In the genomic region with DNA sequence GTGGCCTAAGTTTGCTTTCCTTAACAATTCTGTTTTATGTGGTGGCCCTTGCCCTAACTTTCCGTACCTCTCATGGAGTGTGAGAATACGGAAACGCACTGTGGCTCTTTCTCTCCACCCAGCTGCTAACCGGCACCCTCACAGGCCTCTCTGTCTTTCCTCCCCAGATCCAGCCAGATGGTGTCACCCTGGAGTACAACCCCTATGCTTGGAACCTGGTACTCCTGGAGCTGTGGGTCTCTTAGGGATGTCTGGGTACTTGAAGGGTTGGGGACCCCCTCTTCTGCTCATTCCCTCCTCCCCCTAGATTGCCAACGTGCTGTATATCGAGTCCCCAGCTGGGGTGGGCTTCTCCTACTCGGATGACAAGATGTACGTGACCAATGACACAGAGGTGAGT, we compare ENCODE assay signal across 8 mouse cellular contexts. TPM values are rescaled to one million over a fixed set of nuclear protein-coding genes. Genes with fewer than 3 reads are reported as not detected.
A peak's percentile ranks its signal among the peaks of the same experiment; 100 is the strongest.
DNase-seq lines count a peak whose midpoint lies in the region; ATAC-seq and TF ChIP-seq lines count a peak whose summit lies in the region.

No protein-coding gene starts in this region.

- H3K9me3 ChIP-seq in neural tube, embryonic 11.5 days (ENCODE audit: control insufficient read depth, low read length) = no peaks in the 10 kb centered on the region
- no peaks in the 10 kb centered on the region for H3K9me3 ChIP-seq in megakaryocyte, embryonic 14.5 days

- TF ChIP-seq POLR2A in embryonic fibroblast, embryonic 13.5 days (IDR thresholded peaks at IDR 0.05; ENCODE audit: low read depth, low read length) = 0 out of 2 replicates have a peak, but pooled peaks have one; percentile 20

- H3K36me3 ChIP-seq in neural tube, embryonic 11.5 days (ENCODE audit: control insufficient read depth, insufficient read depth, low read length) = peaks cover 3% of the 10 kb centered on the region; the same call in 1 of the 2 replicates
- H3K36me3 ChIP-seq in megakaryocyte, embryonic 14.5 days (replicated peaks; ENCODE audit: low read length) = peaks cover 45% of the 10 kb centered on the region

- no peak overlapping the region for H3K27ac ChIP-seq in neural tube, embryonic 11.5 days (ENCODE audit: low read depth, low read length)
- H3K27ac ChIP-seq in embryonic fibroblast, embryonic 13.5 days (ENCODE audit: insufficient read depth, low read length) = peak overlapping the region; percentile 43

- 51% methylated on average over 8 of the region's 8 CpGs for WGBS in neural tube, embryonic 11.5 days

- H3K4me1 ChIP-seq in neural tube, embryonic 11.5 days (ENCODE audit: control insufficient read depth, insufficient read depth, low read length) = peaks cover 16% of the 10 kb centered on the region
- no peaks in the 10 kb centered on the region; the same call in 1 of the 2 replicates for H3K4me1 ChIP-seq in embryonic fibroblast, embryonic 13.5 days (ENCODE audit: control insufficient read depth, insufficient read depth, low read length)
- H3K4me1 ChIP-seq in megakaryocyte, embryonic 14.5 days = peaks cover 42% of the 10 kb centered on the region

- TF ChIP-seq CTCF in embryonic fibroblast, embryonic 13.5 days (IDR thresholded peaks at IDR 0.05; ENCODE audit: borderline replicate concordance, insufficient read depth, low read length) = 0 out of 2 replicates have a peak, but pooled peaks have one; percentile 8

- H3K4me3 ChIP-seq in neural tube, embryonic 11.5 days (ENCODE audit: low read depth, low read length) = peak overlapping the region; percentile 49
- peak overlapping the region; percentile 82 for H3K4me3 ChIP-seq in embryonic fibroblast, embryonic 13.5 days (ENCODE audit: insufficient read depth, low read length)
- peak overlapping the region; percentile 99 for H3K4me3 ChIP-seq in megakaryocyte, embryonic 14.5 days (replicated peaks)

- DNase-seq in neural tube, embryonic 11.5 days (ENCODE audit: low spot score) = no peak
- DNase-seq in neural tube, embryonic 10.5 days (ENCODE audit: extremely low spot score, low spot score) = no peak
- DNase-seq in kidney, adult 9 months = peak; percentile 50
- DNase-seq in thymus, postnatal 4 days = peak; percentile 59
- DNase-seq in left cerebral cortex, adult 8-10 months (ENCODE audit: low spot score in 2 of 2) = no peak
- no peak for DNase-seq in adrenal gland, postnatal 4 days (ENCODE audit: low spot score in 2 of 2)

- H3K4me2 ChIP-seq in neural tube, embryonic 11.5 days (ENCODE audit: low read depth) = peak overlapping the region; percentile 97

- H3K9ac ChIP-seq in neural tube, embryonic 11.5 days (ENCODE audit: low read length) = peak overlapping the region; percentile 66

- no peak for ATAC-seq in neural tube, embryonic 11.5 days (ENCODE audit: insufficient read depth, low FRiP score, low TSS enrichment)

- H3K27me3 ChIP-seq in neural tube, embryonic 11.5 days (ENCODE audit: control insufficient read depth, insufficient read depth, low read length) = no peaks in the 10 kb centered on the region
- H3K27me3 ChIP-seq in megakaryocyte, embryonic 14.5 days (replicated peaks) = peaks cover 3% of the 10 kb centered on the region

RNA-seq across cellular contexts. Expression of a gene that starts 1.3 kb away (rescaled TPM):
- polyA plus RNA-seq in neural tube, embryonic 11.5 days (2014; fragmentation: Nextera tagmentation; extraction: Ambion mirVana) = 3.8 and 4.8 TPM in 2 replicates
- 5.0 and 7.4 TPM in 2 replicates for polyA plus RNA-seq in embryonic fibroblast, embryonic 13.5 days (2011; ENCODE audit: insufficient read length, low read depth, missing spikeins)
- polyA plus RNA-seq in megakaryocyte, embryonic 14.5 days (2012; ENCODE audit: insufficient read depth, low replicate concordance) = 5.4 TPM in 1 of 2 replicates, not detected in the other
- total RNA-seq in left cerebral cortex, adult 8-10 months (2022) = 1 to 10 TPM; 4.5 to 7.1 (median 5.5) TPM
- 1 to 10 TPM; 5.4 to 7.4 TPM for total RNA-seq in adrenal gland, postnatal 4 days (2021)

RNA-seq across cellular contexts. Expression of a gene that starts 1.9 kb away (rescaled TPM):
- polyA plus RNA-seq in neural tube, embryonic 11.5 days (2014; fragmentation: Nextera tagmentation; extraction: Ambion mirVana) = 87.9 and 88.6 TPM in 2 replicates
- 250 and 288 TPM in 2 replicates for polyA plus RNA-seq in embryonic fibroblast, embryonic 13.5 days (2011; ENCODE audit: insufficient read length, low read depth, missing spikeins)
- 135 and 694 TPM in 2 replicates for polyA plus RNA-seq in megakaryocyte, embryonic 14.5 days (2012; ENCODE audit: insufficient read depth, low replicate concordance)
- total RNA-seq in left cerebral cortex, adult 8-10 months (2022) = 100 to 1,000 TPM; 112 to 182 (median 135) TPM
- total RNA-seq in adrenal gland, postnatal 4 days (2021) = 100 to 1,000 TPM; 140 to 158 TPM

RNA-seq across cellular contexts. Expression of a gene that starts 6.2 kb away (rescaled TPM):
- polyA plus RNA-seq in neural tube, embryonic 11.5 days (2014; fragmentation: Nextera tagmentation; extraction: Ambion mirVana) = not detected in 2 replicates
- polyA plus RNA-seq in embryonic fibroblast, embryonic 13.5 days (2011; ENCODE audit: insufficient read length, low read depth, missing spikeins) = not detected in 2 replicates
- polyA plus RNA-seq in megakaryocyte, embryonic 14.5 days (2012; ENCODE audit: insufficient read depth, low replicate concordance) = not detected in 2 replicates
- total RNA-seq in left cerebral cortex, adult 8-10 months (2022) = 1 to 10 TPM in 2 of 4 experiments, not detected in 2; 1.0 to 1.4 TPM
- 1 to 10 TPM in 1 of 2 experiments, under 1 TPM in 1; 0.76 to 1.7 TPM for total RNA-seq in adrenal gland, postnatal 4 days (2021)

RNA-seq across cellular contexts. Expression of a gene that starts 12.0 kb away (rescaled TPM):
- polyA plus RNA-seq in neural tube, embryonic 11.5 days (2014; fragmentation: Nextera tagmentation; extraction: Ambion mirVana) = 22.9 and 23.2 TPM in 2 replicates
- polyA plus RNA-seq in embryonic fibroblast, embryonic 13.5 days (2011; ENCODE audit: insufficient read length, low read depth, missing spikeins) = 10.1 and 12.5 TPM in 2 replicates
- 13.3 and 15.6 TPM in 2 replicates for polyA plus RNA-seq in megakaryocyte, embryonic 14.5 days (2012; ENCODE audit: insufficient read depth, low replicate concordance)
- 10 to 100 TPM; 20.3 to 25.7 (median 23.9) TPM for total RNA-seq in left cerebral cortex, adult 8-10 months (2022)
- total RNA-seq in adrenal gland, postnatal 4 days (2021) = 10 to 100 TPM; 10.7 to 11.0 TPM

RNA-seq across cellular contexts. Expression of a gene that starts 23.0 kb away (rescaled TPM):
- polyA plus RNA-seq in neural tube, embryonic 11.5 days (2014; fragmentation: Nextera tagmentation; extraction: Ambion mirVana) = 58.4 and 58.9 TPM in 2 replicates
- polyA plus RNA-seq in embryonic fibroblast, embryonic 13.5 days (2011; ENCODE audit: insufficient read length, low read depth, missing spikeins) = 26.5 and 39.5 TPM in 2 replicates
- polyA plus RNA-seq in megakaryocyte, embryonic 14.5 days (2012; ENCODE audit: insufficient read depth, low replicate concordance) = 15.1 and 146 TPM in 2 replicates
- total RNA-seq in left cerebral cortex, adult 8-10 months (2022) = 100 to 1,000 TPM; 103 to 113 (median 109) TPM
- 10 to 100 TPM; 25.7 to 28.9 TPM for total RNA-seq in adrenal gland, postnatal 4 days (2021)

Comparison
In these comparisons a context has a peak if more than half of its experiments do, and no peak if none do; other contexts are left out.
1. DNase-seq: peak in kidney, adult 9 months (single experiment) and thymus, postnatal 4 days (single experiment); none in neural tube, embryonic 11.5 days (single experiment), neural tube, embryonic 10.5 days (single experiment), left cerebral cortex, adult 8-10 months (0 of 2) and adrenal gland, postnatal 4 days (0 of 2).
2. H3K4me3 ChIP-seq: peak in every context shown above with its lines; median percentile 99 in megakaryocyte, embryonic 14.5 days; 82 in embryonic fibroblast, embryonic 13.5 days; 49 in neural tube, embryonic 11.5 days.